In genomic region chr14:31662555-31663211, GRCm38 (mm10) we compare ENCODE assay signal across 8 mouse cellular contexts. TPM values are rescaled to one million over a fixed set of nuclear protein-coding genes. Genes with fewer than 3 reads are reported as not detected.
DNase-seq lines count a peak whose midpoint lies in the region; ATAC-seq and TF ChIP-seq lines count a peak whose summit lies in the region.
"Had no signal": no experiment of that assay in that cellular context is flagged by ENCODE, and none has a peak within 500 bp of the region (broad histone marks: within the 10 kb centered on the region; RNA-seq: fewer than 3 reads in every experiment).

No protein-coding gene starts in this region.

- peak overlapping the region; percentile 37; the same call in 1 of the 2 replicates for H3K9ac ChIP-seq in embryonic facial prominence, embryonic 15.5 days
- peak overlapping the region; percentile 81 for H3K9ac ChIP-seq in heart, embryonic 16.5 days (ENCODE audit: low read length)
- H3K9ac ChIP-seq in stomach, postnatal 0 days (ENCODE audit: low read length) = peak overlapping the region; percentile 61

- H3K36me3 ChIP-seq in embryonic facial prominence, embryonic 15.5 days = peaks cover 5% of the 10 kb centered on the region; the same call in 1 of the 2 replicates
- peaks cover 11% of the 10 kb centered on the region for H3K36me3 ChIP-seq in heart, embryonic 16.5 days (ENCODE audit: control insufficient read depth, insufficient read depth)
- no peaks in the 10 kb centered on the region for H3K36me3 ChIP-seq in stomach, postnatal 0 days (ENCODE audit: control insufficient read depth, insufficient read depth, low read length)

- WGBS in embryonic facial prominence, embryonic 15.5 days = 22% methylated on average over 9 of the region's 9 CpGs
- WGBS in heart, embryonic 16.5 days = 27% methylated on average over 9 of the region's 9 CpGs
- WGBS in stomach, postnatal 0 days = 30% methylated on average over 9 of the region's 9 CpGs

- H3K4me3 ChIP-seq in embryonic facial prominence, embryonic 15.5 days (replicated peaks) = peak overlapping the region; percentile 37
- H3K4me3 ChIP-seq in heart, embryonic 16.5 days (ENCODE audit: low read length) = peak overlapping the region; percentile 49
- peak overlapping the region; percentile 40; the same call in 1 of the 2 replicates for H3K4me3 ChIP-seq in stomach, postnatal 0 days (ENCODE audit: low read depth, low read length)

- peak overlapping the region; percentile 57 for H3K4me2 ChIP-seq in embryonic facial prominence, embryonic 15.5 days (replicated peaks)
- peak overlapping the region; percentile 76 for H3K4me2 ChIP-seq in heart, embryonic 16.5 days (ENCODE audit: low read depth, low read length)
- H3K4me2 ChIP-seq in stomach, postnatal 0 days (replicated peaks; ENCODE audit: low read depth) = peak overlapping the region; percentile 69

- CTCF ChIA-PET in Patski (lab: Charles Lee) = interaction anchor here (0.9 to 1.5 kb wide), 4 partner anchors 11 to 118 kb away, joined by 3 to 5 read pairs (median 3); no protein-coding TSS in a partner anchor

- no peak for TF ChIP-seq EP300 in stomach, postnatal 0 days (optimal IDR thresholded peaks at IDR 0.05)

- ATAC-seq in Patski = peak; percentile 22
- no peak for ATAC-seq in embryonic facial prominence, embryonic 15.5 days (ENCODE audit: insufficient number of reproducible peaks, low FRiP score, low TSS enrichment, low read depth)
- 0 out of 2 replicates have a peak, but pooled peaks have one; percentile 11 for ATAC-seq in heart, embryonic 16.5 days (replicated peaks; ENCODE audit: extremely low read depth, insufficient read depth, low FRiP score)
- ATAC-seq in stomach, postnatal 0 days (ENCODE audit: low FRiP score, low TSS enrichment) = peak; percentile 58; the same call in 1 of the 2 replicates

- peaks cover 85% of the 10 kb centered on the region for H3K4me1 ChIP-seq in embryonic facial prominence, embryonic 15.5 days
- H3K4me1 ChIP-seq in heart, embryonic 16.5 days (ENCODE audit: control insufficient read depth, insufficient read depth, low read length) = peaks cover 49% of the 10 kb centered on the region
- peaks cover 25% of the 10 kb centered on the region for H3K4me1 ChIP-seq in stomach, postnatal 0 days (replicated peaks; ENCODE audit: control insufficient read depth, insufficient read depth)

- H3K9me3 ChIP-seq in embryonic facial prominence, embryonic 15.5 days (replicated peaks) = no peaks in the 10 kb centered on the region
- no peaks in the 10 kb centered on the region for H3K9me3 ChIP-seq in heart, embryonic 16.5 days (replicated peaks; ENCODE audit: control insufficient read depth, low read length)
- no peaks in the 10 kb centered on the region for H3K9me3 ChIP-seq in stomach, postnatal 0 days (ENCODE audit: control insufficient read depth, low read length)

- DNase-seq in CD4-positive helper T cell, adult 2 months (ENCODE audit: low read depth, low spot score) = peak; percentile 29
- no peak for DNase-seq in Patski (ENCODE audit: low read depth, low spot score)
- peak; percentile 87 for DNase-seq in kidney, postnatal 10 days
- DNase-seq in lung, postnatal 4 days = peak; percentile 75 to 89
- no peak for DNase-seq in stomach, postnatal 0 days (ENCODE audit: low spot score)

- in situ Hi-C loops in Patski (cut with MboI; ENCODE audit: low pct_unique_long_range_greater_than_20kb) = no loop called here

- POLR2A ChIA-PET in Patski (lab: Charles Lee) = interaction anchor here (0.8 to 2.3 kb wide), 3 partner anchors 8 to 118 kb away, joined by 4 to 6 read pairs (median 6); no protein-coding TSS in a partner anchor

- TF ChIP-seq CTCF in Patski (IDR thresholded peaks at IDR 0.05) = no peak
- no peak for TF ChIP-seq CTCF in stomach, postnatal 0 days (IDR thresholded peaks at IDR 0.05; ENCODE audit: low read depth)

- no peaks in the 10 kb centered on the region for H3K27me3 ChIP-seq in Patski
- no peaks in the 10 kb centered on the region for H3K27me3 ChIP-seq in embryonic facial prominence, embryonic 15.5 days
- no peaks in the 10 kb centered on the region for H3K27me3 ChIP-seq in heart, embryonic 16.5 days (ENCODE audit: control insufficient read depth, insufficient read depth, low read length)
- H3K27me3 ChIP-seq in stomach, postnatal 0 days (ENCODE audit: control insufficient read depth, insufficient read depth, low read length) = no peaks in the 10 kb centered on the region

- peak overlapping the region; percentile 99 for H3K27ac ChIP-seq in embryonic facial prominence, embryonic 15.5 days (replicated peaks)
- H3K27ac ChIP-seq in heart, embryonic 16.5 days (ENCODE audit: low read length) = peak overlapping the region; percentile 94
- peak overlapping the region; percentile 99 for H3K27ac ChIP-seq in stomach, postnatal 0 days (replicated peaks)

RNA-seq across cellular contexts. Expression of gene Hacl1, which starts 21.6 kb away (rescaled TPM):
- 27.5 TPM for polyA plus RNA-seq in Patski (2021)
- 11.5 and 13.3 TPM in 2 replicates for polyA plus RNA-seq in embryonic facial prominence, embryonic 15.5 days (2015; fragmentation: Nextera tagmentation; extraction: Ambion mirVana)
- polyA plus RNA-seq in heart, embryonic 16.5 days (2015; fragmentation: Nextera tagmentation; extraction: Ambion mirVana) = 9.8 and 14.3 TPM in 2 replicates
- 10.9 TPM in 2 replicates for polyA plus RNA-seq in stomach, postnatal 0 days (2015; fragmentation: Nextera tagmentation; extraction: Ambion mirVana)

RNA-seq across cellular contexts. Expression of gene Btd, which starts 21.9 kb away (rescaled TPM):
- polyA plus RNA-seq in Patski (2021) = 42.7 TPM
- 33.5 and 33.7 TPM in 2 replicates for polyA plus RNA-seq in embryonic facial prominence, embryonic 15.5 days (2015; fragmentation: Nextera tagmentation; extraction: Ambion mirVana)
- polyA plus RNA-seq in heart, embryonic 16.5 days (2015; fragmentation: Nextera tagmentation; extraction: Ambion mirVana) = 23.4 and 24.2 TPM in 2 replicates
- 17.0 and 17.5 TPM in 2 replicates for polyA plus RNA-seq in stomach, postnatal 0 days (2015; fragmentation: Nextera tagmentation; extraction: Ambion mirVana)

RNA-seq across cellular contexts. Expression of gene Gm49387, which starts 22.0 kb away (rescaled TPM):
- polyA plus RNA-seq in Patski (2021) = 5.8 TPM
- 2.5 and 3.8 TPM in 2 replicates for polyA plus RNA-seq in embryonic facial prominence, embryonic 15.5 days (2015; fragmentation: Nextera tagmentation; extraction: Ambion mirVana)
- 0.87 and 4.3 TPM in 2 replicates for polyA plus RNA-seq in heart, embryonic 16.5 days (2015; fragmentation: Nextera tagmentation; extraction: Ambion mirVana)
- 0.52 and 1.1 TPM in 2 replicates for polyA plus RNA-seq in stomach, postnatal 0 days (2015; fragmentation: Nextera tagmentation; extraction: Ambion mirVana)
- polyA plus RNA-seq: erythroblast, embryonic 14.5 days had no signal

Comparison
In these comparisons a context has a peak if more than half of its experiments do, and no peak if none do; other contexts are left out.
1. DNase-seq: peak in CD4-positive helper T cell, adult 2 months (single experiment), kidney, postnatal 10 days (single experiment) and lung, postnatal 4 days (2 of 2); none in Patski (single experiment) and stomach, postnatal 0 days (single experiment).
2. Peak in every context shown above with its lines, with median percentiles within 50 percentile points of each other: H3K27ac ChIP-seq, H3K4me2 ChIP-seq, H3K4me3 ChIP-seq and H3K9ac ChIP-seq.